Mouse (Mus musculus) liver, postnatal 0 days (tissue): ENCODE measurements at regions not wholly inside any gene's neighbourhood (a gene's known extent, or its start where the extent isn't known, plus 50 kb on each side); places are given as distances from the start of the nearest gene placed in this dataset.
A peak's percentile ranks its signal among the peaks of the same experiment; 100 is the strongest.

Experiments
- ATAC-seq: fragments of 200-750 bp; cut with Nextera tagmentation; 2 replicates; pipeline ENCODE4 v1.8.0; 2017; ENCODE audit warnings: mild to moderate bottlenecking, moderate library complexity
- DNase-seq: peaks from one replicate; pipeline ENCODE4 v3.0.0-alpha.2; 2016
- H3K27ac ChIP-seq: fragments of 300-500 bp; sonication (generic); 2 replicates; pipeline ENCODE4 v1.5.1; 2014; ENCODE audit warnings: antibody characterized with exemption, moderate library complexity, mild to moderate bottlenecking, low read depth
- H3K27me3 ChIP-seq: fragments of 300-500 bp; sonication (generic); 2 replicates; pipeline ENCODE4 v1.6.1; 2014; ENCODE audit warnings: low read length, control low read depth, mixed read lengths; ENCODE audit not compliant: insufficient read depth
- H3K36me3 ChIP-seq: fragments of 300-500 bp; sonication (generic); replicated peaks from 2 replicates; pipeline ENCODE4 v1.6.1; 2014; ENCODE audit warnings: mild to moderate bottlenecking, control low read depth, low read length, moderate library complexity, mixed read lengths; ENCODE audit not compliant: insufficient read depth
- H3K4me1 ChIP-seq: fragments of 300-500 bp; sonication (generic); 2 replicates; pipeline ENCODE4 v1.6.1; 2014; ENCODE audit warnings: antibody characterized with exemption, mild to moderate bottlenecking, control low read depth; ENCODE audit not compliant: insufficient read depth
- H3K4me2 ChIP-seq: fragments of 300-500 bp; sonication (generic); 2 replicates; pipeline ENCODE4 v1.6.1; 2014; ENCODE audit warnings: low read depth, mild to moderate bottlenecking, low read length, moderate library complexity, mixed read lengths
- H3K4me3 ChIP-seq: fragments of 300-500 bp; sonication (generic); 2 replicates; pipeline ENCODE4 v1.5.1; 2014; ENCODE audit warnings: low read depth, low read length
- H3K9ac ChIP-seq: fragments of 300-500 bp; sonication (generic); replicated peaks from 2 replicates; pipeline ENCODE4 v1.6.1; 2014; ENCODE audit warnings: mild to moderate bottlenecking, moderate library complexity
- H3K9me3 ChIP-seq: fragments of 300-500 bp; sonication (generic); 2 replicates; pipeline ENCODE4 v1.6.1; 2016; ENCODE audit warnings: mild to moderate bottlenecking, control low read depth, low read length, mixed read lengths
- CTCF ChIP-seq: sonication (generic); IDR thresholded peaks from 2 replicates; pipeline ENCODE4 v1.5.1; 2016; ENCODE audit warnings: antibody characterized with exemption, low read depth
- EP300 ChIP-seq: IDR thresholded peaks from 2 replicates; pipeline ENCODE4 v1.6.1; 2016; ENCODE audit warnings: antibody characterized with exemption, low read depth, mild to moderate bottlenecking
- WGBS: fragments of 180-500 bp; shearing (Covaris S2); extraction: QIAGEN DNeasy Blood & Tissue Kit; methylation state at CpG from one replicate; pipeline ENCODE4 v1.1.7; 2014; ENCODE audit not compliant: insufficient replicate concordance; 5-methylcytosine and 5-hydroxymethylcytosine counted together

GRCm38 (mm10) chr2:75202587-75203220 lies 377.1 kb downstream of the Mtx2 start:
- 61% methylated on average over 7 of the region's 7 CpGs for WGBS
- no peak overlapping the region for H3K4me2 ChIP-seq

DNA sequence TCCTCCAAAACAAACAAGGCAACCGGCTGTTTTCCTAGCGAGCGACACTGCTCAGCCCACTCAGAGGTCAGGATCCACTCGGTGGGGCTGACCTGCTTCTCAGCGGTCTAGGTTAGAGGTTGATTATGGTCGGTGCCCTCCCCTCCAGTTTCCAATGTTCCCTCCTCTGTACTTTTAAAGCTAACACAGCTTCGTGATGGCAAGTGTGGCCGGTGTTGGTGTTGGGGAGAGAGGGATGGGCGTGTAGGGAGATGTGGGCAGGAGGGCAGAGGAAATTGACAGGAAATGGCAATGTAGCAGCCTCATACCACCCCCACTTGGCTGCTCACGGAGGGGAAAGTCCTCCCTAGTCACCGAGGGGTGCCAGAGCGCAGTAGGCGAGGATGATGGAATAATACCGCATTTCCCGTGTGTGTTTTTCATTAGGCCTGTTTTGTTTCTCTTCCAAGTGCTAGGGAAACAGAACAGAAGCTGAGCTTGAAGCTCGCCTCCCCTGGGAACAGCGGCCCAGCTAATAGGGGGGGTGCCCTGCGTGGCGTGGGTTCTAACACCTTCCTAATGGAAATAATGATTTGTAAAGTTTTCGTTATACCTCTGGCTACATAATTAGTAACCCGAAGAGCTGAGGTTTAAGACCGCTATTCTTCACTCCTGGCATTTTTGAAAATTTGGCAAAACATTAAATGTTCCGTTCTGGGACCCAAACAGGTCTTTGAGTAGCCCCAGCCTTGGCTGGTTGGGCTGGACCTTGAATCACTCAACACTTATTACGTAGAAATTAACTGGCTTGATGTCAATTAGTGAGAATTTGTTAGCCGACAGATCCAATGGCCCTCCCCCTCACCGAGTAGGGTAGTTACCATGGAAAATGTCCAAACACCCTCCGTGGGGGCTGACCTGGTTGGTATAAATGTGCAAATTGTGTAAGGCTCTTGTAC lies 383.5 kb downstream of the Mtx2 start:
- Histone ChIP-seq H3K9me3 (no peaks in the 10 kb centered on the region), H3K9ac (no peak overlapping the region), H3K27me3 (no peaks in the 10 kb centered on the region), H3K27ac (no peak overlapping the region), H3K36me3 (no peaks in the 10 kb centered on the region), H3K4me2 (no peak overlapping the region), H3K4me1 (no peaks in the 10 kb centered on the region), H3K4me3 (no peak overlapping the region)
- no peak for ATAC-seq
- WGBS, result 72% methylated on average over 27 of the region's 27 CpGs
- DNase-seq, result no peak
- TF ChIP-seq EP300, result no peak
- TF ChIP-seq CTCF, result no peak

More at GRCm38 (mm10) chr2:75202587-75203220, 377.1 kb downstream of the Mtx2 start:
- no peaks in the 10 kb centered on the region for H3K9me3 ChIP-seq
- DNase-seq (no peak), ATAC-seq (no peak)
- H3K9ac ChIP-seq, result no peak overlapping the region
- no peaks in the 10 kb centered on the region for H3K27me3 ChIP-seq
- no peaks in the 10 kb centered on the region for H3K36me3 ChIP-seq
- H3K4me1 ChIP-seq, result no peaks in the 10 kb centered on the region
- H3K27ac ChIP-seq, result no peak overlapping the region
- no peak overlapping the region for H3K4me3 ChIP-seq
- TF ChIP-seq EP300, result no peak
- no peak for TF ChIP-seq CTCF

- ATAC-seq (no peak), DNase-seq (no peak)
These were observed 384.4 kb downstream of the Mtx2 start for GRCm38 (mm10) chr2:75209790-75210583.

GRCm38 (mm10) chr2:75216931-75217330 lies 391.3 kb downstream of the Mtx2 start:
- Histone ChIP-seq H3K36me3 (no peaks in the 10 kb centered on the region), H3K4me3 (no peak overlapping the region), H3K27me3 (no peaks in the 10 kb centered on the region), H3K4me1 (no peaks in the 10 kb centered on the region), H3K4me2 (no peak overlapping the region), H3K27ac (no peak overlapping the region), H3K9me3 (no peaks in the 10 kb centered on the region), H3K9ac (no peak overlapping the region)
- no peak for TF ChIP-seq CTCF
- 69% methylated on average over 5 of the region's 5 CpGs for WGBS
- DNase-seq (no peak), ATAC-seq (no peak)

More at GRCm38 (mm10) chr2:75209790-75210583, 384.4 kb downstream of the Mtx2 start:
- H3K36me3 ChIP-seq, result no peaks in the 10 kb centered on the region
- H3K4me1 ChIP-seq, result no peaks in the 10 kb centered on the region
- TF ChIP-seq EP300 (no peak), CTCF (no peak)
- WGBS, result 80% methylated on average over 17 of the region's 17 CpGs
- H3K9me3 ChIP-seq, result no peaks in the 10 kb centered on the region
- no peak overlapping the region for H3K27ac ChIP-seq
- H3K4me3 ChIP-seq, result no peak overlapping the region
- no peak overlapping the region for H3K4me2 ChIP-seq
- no peaks in the 10 kb centered on the region for H3K27me3 ChIP-seq
- H3K9ac ChIP-seq, result no peak overlapping the region

DNA sequence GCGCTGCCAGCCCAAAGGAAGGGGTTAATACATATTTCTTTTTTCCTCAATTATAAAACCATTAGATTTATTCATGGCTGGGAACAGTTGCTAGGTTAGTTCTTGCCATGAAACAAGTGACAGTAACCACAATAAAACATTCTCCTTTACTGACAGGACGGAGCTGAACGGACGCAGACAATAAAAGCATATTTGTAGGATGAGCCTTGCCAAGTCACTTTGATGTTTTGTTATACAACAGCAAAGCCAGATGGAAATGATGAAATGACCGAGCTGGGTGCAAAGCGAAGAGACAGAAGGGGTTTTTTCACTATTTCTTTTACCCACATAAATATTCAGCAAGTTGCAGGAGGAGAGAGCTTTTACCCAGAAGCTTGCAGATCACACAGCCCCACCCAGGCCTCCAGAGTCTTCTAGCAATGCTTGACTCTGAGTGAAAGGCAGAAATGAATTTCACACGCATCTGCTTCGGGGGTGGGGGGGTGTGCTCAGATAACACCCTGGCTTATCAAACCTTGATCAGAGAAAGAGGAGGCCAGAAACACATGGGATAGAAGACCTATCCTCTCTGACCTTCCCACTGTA lies 395.3 kb downstream of the Mtx2 start:
- no peaks in the 10 kb centered on the region for H3K4me1 ChIP-seq
- 74% methylated on average over 8 of the region's 8 CpGs for WGBS
- no peak for DNase-seq
- H3K4me3 ChIP-seq, result no peak overlapping the region
- H3K9ac ChIP-seq, result no peak overlapping the region
- ATAC-seq, result no peak
- H3K27me3 ChIP-seq, result no peaks in the 10 kb centered on the region
- H3K27ac ChIP-seq, result no peak overlapping the region
- no peak overlapping the region for H3K4me2 ChIP-seq
- H3K9me3 ChIP-seq, result no peaks in the 10 kb centered on the region
- no peaks in the 10 kb centered on the region for H3K36me3 ChIP-seq
- no peak for TF ChIP-seq EP300
- no peak for TF ChIP-seq CTCF

GRCm38 (mm10) chr2:75224443-75224842 lies 398.8 kb downstream of the Mtx2 start:
- H3K9ac ChIP-seq, result no peak overlapping the region
- 56% methylated on average over 5 of the region's 5 CpGs for WGBS
- H3K36me3 ChIP-seq, result no peaks in the 10 kb centered on the region
- no peak overlapping the region for H3K4me3 ChIP-seq
- no peaks in the 10 kb centered on the region for H3K4me1 ChIP-seq
- H3K27ac ChIP-seq, result no peak overlapping the region
- no peaks in the 10 kb centered on the region for H3K9me3 ChIP-seq
- peak; percentile 43; the same call in 1 of the 2 replicates for ATAC-seq
- H3K27me3 ChIP-seq, result no peaks in the 10 kb centered on the region
- peak; percentile 44 for DNase-seq
- H3K4me2 ChIP-seq, result no peak overlapping the region
- TF ChIP-seq EP300, result no peak
- TF ChIP-seq CTCF, result no peak
